Mouse (Mus musculus) kidney, postnatal 0 days (tissue): ENCODE measurements around the gene Dusp23. TPM values are rescaled to one million over a fixed set of nuclear protein-coding genes. Genes with fewer than 3 reads are reported as not detected.
A peak's percentile ranks its signal among the peaks of the same experiment; 100 is the strongest.

Experiments used
- ATAC-seq: fragments of 200-750 bp; cut with Nextera tagmentation; replicated peaks from 2 replicates; pipeline ENCODE4 v1.8.0; 2017; ENCODE audit warnings: low read depth, moderate number of reproducible peaks, moderate TSS enrichment, moderate library complexity; ENCODE audit not compliant: low FRiP score
- DNase-seq: peaks from one replicate; pipeline ENCODE4 v3.0.0-alpha.2; 2016; ENCODE audit warnings: low spot score
- H3K27ac ChIP-seq: fragments of 300-500 bp; sonication (generic); 2 replicates; pipeline ENCODE4 v1.5.1; 2014; ENCODE audit warnings: mild to moderate bottlenecking
- H3K27me3 ChIP-seq: fragments of 300-500 bp; sonication (generic); 2 replicates; pipeline ENCODE4 v1.6.1; 2014; ENCODE audit warnings: low read length, mixed read lengths; ENCODE audit not compliant: insufficient read depth
- H3K36me3 ChIP-seq: fragments of 300-500 bp; sonication (generic); 2 replicates; pipeline ENCODE4 v1.6.1; 2014; ENCODE audit warnings: low read length, mixed read lengths; ENCODE audit not compliant: insufficient read depth
- H3K4me1 ChIP-seq: fragments of 300-500 bp; sonication (generic); replicated peaks from 2 replicates; pipeline ENCODE4 v1.6.1; 2014; ENCODE audit warnings: antibody characterized with exemption, low read length, mixed read lengths; ENCODE audit not compliant: insufficient read depth
- H3K4me2 ChIP-seq: fragments of 300-500 bp; sonication (generic); 2 replicates; pipeline ENCODE4 v1.6.1; 2014; ENCODE audit warnings: mild to moderate bottlenecking, low read length, moderate library complexity, mixed read lengths
- H3K4me3 ChIP-seq: fragments of 300-500 bp; sonication (generic); replicated peaks from 2 replicates; pipeline ENCODE4 v1.5.1; 2014; ENCODE audit warnings: low read depth, low read length
- H3K9ac ChIP-seq: fragments of 300-500 bp; sonication (generic); 2 replicates; pipeline ENCODE4 v1.6.1; 2014; ENCODE audit warnings: low read depth, low read length
- H3K9me3 ChIP-seq: fragments of 300-500 bp; sonication (generic); replicated peaks from 2 replicates; pipeline ENCODE4 v1.6.1; 2016; ENCODE audit warnings: low read length, inconsistent platforms, mixed read lengths
- CTCF ChIP-seq: IDR thresholded peaks from 2 replicates; pipeline ENCODE4 v1.5.1; 2016; ENCODE audit warnings: antibody characterized with exemption, low read depth, mild to moderate bottlenecking, moderate library complexity
- WGBS: fragments of 180-500 bp; shearing (Covaris S2); extraction: QIAGEN DNeasy Blood & Tissue Kit; methylation state at CpG from one replicate; pipeline ENCODE4 v1.1.7; 2014; 5-methylcytosine and 5-hydroxymethylcytosine counted together
- polyA plus RNA-seq: library from polyadenylated mRNA; unstranded; fragments of >200 nt; fragmentation: Nextera tagmentation; extraction: Ambion mirVana; gene quantifications from 2 replicates; pipeline ENCODE4 v1.2.1, GENCODE M21; 2015

Dusp23 gene
- polyA plus RNA-seq, 1 experiment from 2014 or later: 27.4 TPM

DNA sequence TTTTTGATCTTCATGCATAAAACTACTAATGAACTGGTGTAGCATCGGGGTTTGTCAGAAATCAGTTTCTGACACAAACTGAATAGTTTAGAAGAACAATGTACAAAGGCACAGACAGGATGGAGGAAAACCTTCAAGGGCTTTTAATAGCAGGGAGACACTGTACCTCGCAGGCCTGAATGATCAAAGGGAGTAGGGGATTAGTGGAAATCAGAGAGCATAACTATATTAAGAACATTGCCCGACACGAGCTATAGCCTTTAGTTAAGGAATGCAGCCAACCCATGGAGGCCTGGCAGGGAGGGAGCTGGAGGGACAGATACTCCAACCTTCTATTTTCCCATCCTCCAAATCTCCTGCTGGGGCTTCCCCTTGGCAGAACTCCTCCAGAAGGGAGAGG, 14.5 kb upstream of the Dusp23 start:
- no peak overlapping the region for H3K9ac ChIP-seq
- no peaks in the 10 kb centered on the region for H3K9me3 ChIP-seq
- WGBS: 17% methylated on average over 4 of the region's 4 CpGs
- H3K4me2 ChIP-seq: no peak overlapping the region
- H3K4me1 ChIP-seq: peaks cover under 1% of the 10 kb centered on the region; the same call in 1 of the 2 replicates
- no peaks in the 10 kb centered on the region for H3K36me3 ChIP-seq
- no peak for TF ChIP-seq CTCF
- no peak overlapping the region for H3K4me3 ChIP-seq
- no peaks in the 10 kb centered on the region for H3K27me3 ChIP-seq
- no peak for ATAC-seq
- peak; percentile 50 for DNase-seq
- no peak overlapping the region for H3K27ac ChIP-seq

DNA sequence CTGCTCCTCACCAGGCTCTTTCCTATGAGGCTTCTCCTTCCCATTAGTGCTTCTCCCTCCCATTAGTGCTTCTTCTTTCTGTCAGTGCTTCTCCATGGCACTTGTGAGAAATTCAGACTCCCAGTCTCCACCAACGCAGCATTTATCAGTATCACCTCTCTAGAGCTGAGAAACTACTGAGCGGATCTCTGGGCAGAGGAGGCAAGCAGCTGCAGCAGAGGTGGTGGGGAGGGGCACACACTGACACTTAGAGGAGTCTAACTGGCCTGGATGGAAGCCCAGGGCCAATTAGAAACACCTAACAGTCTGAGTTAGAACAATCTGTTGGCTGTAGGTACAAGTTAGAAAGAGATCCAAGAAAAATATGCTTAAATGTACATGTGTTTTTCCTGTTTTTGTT, 6.0 kb upstream of the Dusp23 start:
- Histone ChIP-seq H3K4me2 (no peak overlapping the region), H3K27me3 (no peaks in the 10 kb centered on the region), H3K4me3 (no peak overlapping the region), H3K4me1 (peaks cover 8% of the 10 kb centered on the region; the same call in 1 of the 2 replicates), H3K9ac (no peak overlapping the region), H3K27ac (no peak overlapping the region), H3K9me3 (no peaks in the 10 kb centered on the region), H3K36me3 (no peaks in the 10 kb centered on the region)
- DNase-seq (no peak), ATAC-seq (no peak)
- no peak for TF ChIP-seq CTCF
- 47% methylated on average over 2 of the region's 2 CpGs for WGBS

DNA sequence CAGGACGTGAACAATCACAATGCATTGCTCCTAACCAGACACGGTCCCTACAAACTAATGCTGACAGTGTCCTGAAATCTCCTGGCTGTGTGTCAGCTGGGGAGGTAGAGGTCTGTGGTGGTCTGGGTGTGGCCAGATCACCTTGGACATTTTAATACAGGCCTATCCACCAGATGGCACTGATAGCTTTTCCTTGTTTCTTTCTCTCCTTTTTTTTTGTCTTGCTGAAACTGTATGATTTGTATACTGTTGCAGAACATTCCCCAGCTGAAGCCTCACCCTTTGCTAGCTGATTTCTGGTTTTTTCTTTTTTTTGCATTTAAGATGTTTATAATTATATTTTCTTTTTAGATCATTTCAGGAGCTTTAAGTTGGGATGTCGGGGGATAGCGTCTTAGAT, 5.0 kb upstream of the Dusp23 start:
- Histone ChIP-seq H3K9ac (no peak overlapping the region), H3K9me3 (no peaks in the 10 kb centered on the region), H3K27me3 (no peaks in the 10 kb centered on the region), H3K27ac (no peak overlapping the region), H3K4me2 (no peak overlapping the region), H3K36me3 (no peaks in the 10 kb centered on the region), H3K4me1 (peaks cover 8% of the 10 kb centered on the region; the same call in 1 of the 2 replicates), H3K4me3 (no peak overlapping the region)
- DNase-seq (no peak), ATAC-seq (no peak)
- peak; percentile 54 for TF ChIP-seq CTCF
- 51% methylated on average over 4 of the region's 4 CpGs for WGBS

DNA sequence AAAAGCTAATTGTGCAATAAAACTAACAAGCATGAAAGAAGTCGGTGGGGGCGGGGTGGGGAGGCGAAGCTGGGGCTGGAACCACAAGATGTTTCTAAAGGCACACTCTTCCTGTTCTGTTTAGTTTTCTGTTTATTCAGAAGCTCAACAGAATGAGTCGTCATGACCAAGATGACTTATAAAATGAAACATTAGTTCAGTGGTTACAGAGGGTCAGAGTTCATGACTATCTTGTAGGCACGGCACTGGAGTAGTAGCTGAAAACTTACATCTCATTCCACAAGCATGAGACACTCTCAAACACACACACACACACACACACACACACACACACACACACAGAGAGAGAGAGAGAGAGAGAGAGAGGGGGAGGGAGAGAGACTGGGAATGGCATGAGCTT, 3.5 kb upstream of the Dusp23 start:
- DNase-seq: no peak
- ATAC-seq: no peak
- Histone ChIP-seq H3K9me3 (no peaks in the 10 kb centered on the region), H3K27me3 (no peaks in the 10 kb centered on the region), H3K9ac (no peak overlapping the region), H3K4me2 (no peak overlapping the region), H3K27ac (no peak overlapping the region), H3K4me3 (no peak overlapping the region), H3K4me1 (peaks cover 8% of the 10 kb centered on the region; the same call in 1 of the 2 replicates), H3K36me3 (no peaks in the 10 kb centered on the region)
- WGBS: 58% methylated on average over 5 of the region's 5 CpGs
- no peak for TF ChIP-seq CTCF

DNA sequence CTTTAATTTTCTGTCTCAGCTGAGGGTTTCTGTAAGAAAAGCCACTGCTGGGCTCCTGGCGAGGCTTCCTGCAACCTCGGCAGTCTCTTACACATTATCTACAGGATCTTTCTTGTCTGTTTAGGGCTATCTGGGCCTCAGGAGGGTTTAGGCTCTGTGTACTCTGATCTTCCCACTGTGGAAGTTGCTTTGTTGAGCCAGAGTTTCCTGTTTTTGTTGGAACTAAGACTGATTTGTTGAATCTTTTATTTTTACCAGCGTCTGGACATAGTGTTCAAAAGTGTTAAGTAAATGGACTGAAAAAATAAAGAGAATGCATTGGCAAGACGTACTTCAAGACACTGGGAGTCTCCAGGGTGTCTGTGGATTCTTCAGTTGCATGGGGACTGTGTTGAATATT, 2.5 kb upstream of the Dusp23 start:
- no peak overlapping the region for H3K4me3 ChIP-seq
- H3K4me1 ChIP-seq: peaks cover 8% of the 10 kb centered on the region; the same call in 1 of the 2 replicates
- H3K27me3 ChIP-seq: no peaks in the 10 kb centered on the region
- H3K36me3 ChIP-seq: no peaks in the 10 kb centered on the region
- no peaks in the 10 kb centered on the region for H3K9me3 ChIP-seq
- TF ChIP-seq CTCF: no peak
- H3K9ac ChIP-seq: no peak overlapping the region
- ATAC-seq (no peak), DNase-seq (no peak)
- H3K4me2 ChIP-seq: no peak overlapping the region
- WGBS: 28% methylated on average over 4 of the region's 4 CpGs
- no peak overlapping the region for H3K27ac ChIP-seq

DNA sequence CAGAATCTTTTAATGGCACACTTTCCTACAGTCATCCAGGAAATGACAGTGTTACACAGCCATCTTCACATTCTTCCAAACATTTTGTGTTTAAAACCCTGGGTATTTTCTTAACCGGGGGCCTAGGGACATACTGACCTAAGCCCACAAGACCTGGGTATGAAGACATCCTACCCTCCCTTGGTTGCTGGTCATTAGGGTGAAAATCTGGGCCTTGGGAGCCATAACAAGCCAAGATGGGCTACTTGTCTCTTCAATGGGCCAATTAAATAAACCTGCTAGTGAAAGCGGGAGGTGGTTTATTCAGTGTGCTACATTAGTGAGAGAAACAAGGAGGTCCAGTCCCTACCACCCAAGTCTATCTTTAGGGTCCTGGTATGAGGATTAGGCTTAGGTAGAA, 1.4 kb upstream of the Dusp23 start:
- H3K27ac ChIP-seq: no peak overlapping the region
- TF ChIP-seq CTCF: no peak
- no peak overlapping the region for H3K9ac ChIP-seq
- no peaks in the 10 kb centered on the region for H3K27me3 ChIP-seq
- ATAC-seq: no peak
- DNase-seq: no peak
- no peak overlapping the region for H3K4me2 ChIP-seq
- H3K9me3 ChIP-seq: no peaks in the 10 kb centered on the region
- 89% methylated on average over 2 of the region's 2 CpGs for WGBS
- no peaks in the 10 kb centered on the region for H3K36me3 ChIP-seq
- no peak overlapping the region for H3K4me3 ChIP-seq
- peaks cover 8% of the 10 kb centered on the region; the same call in 1 of the 2 replicates for H3K4me1 ChIP-seq

DNA sequence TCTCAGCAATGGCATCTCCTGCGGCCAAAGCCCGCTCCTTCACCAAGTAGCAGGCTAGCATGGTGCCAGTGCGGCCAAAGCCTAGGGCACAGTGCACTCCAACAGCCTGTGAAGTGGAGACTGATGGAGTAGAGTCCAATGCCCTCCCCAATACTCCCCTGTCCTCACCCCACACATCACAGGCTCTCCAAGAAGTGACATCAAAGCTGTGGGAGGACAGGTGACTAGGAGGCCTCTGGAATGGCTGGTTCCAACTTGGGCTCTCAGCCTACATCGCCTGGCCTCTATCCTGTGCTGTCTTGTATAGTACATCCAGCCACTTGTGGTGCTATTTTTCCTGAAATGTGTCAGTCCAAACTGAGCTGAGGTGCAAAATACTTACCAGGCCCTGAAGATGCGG, 1.0 kb downstream of the Dusp23 start:
- 79% methylated on average over 5 of the region's 5 CpGs for WGBS
- DNase-seq (no peak), ATAC-seq (no peak)
- Histone ChIP-seq H3K4me1 (peaks cover 8% of the 10 kb centered on the region; the same call in 1 of the 2 replicates), H3K4me3 (no peak overlapping the region), H3K27me3 (no peaks in the 10 kb centered on the region), H3K9ac (no peak overlapping the region), H3K36me3 (no peaks in the 10 kb centered on the region), H3K9me3 (no peaks in the 10 kb centered on the region), H3K27ac (no peak overlapping the region), H3K4me2 (no peak overlapping the region; the same call in 1 of the 2 replicates)
- no peak for TF ChIP-seq CTCF
